Mouse (Mus musculus): ENCODE data around the gene Pabpn1l. TPM values are rescaled to one million over a fixed set of nuclear protein-coding genes. Genes with fewer than 3 reads are reported as not detected.

The Pabpn1l gene
- polyA plus RNA-seq, 1 experiment from 2014 or later = not detected

GRCm38 (mm10) chr8:122629388-122629787 is 6.8 kb upstream of the Pabpn1l start:
- Histone ChIP-seq H3K9me3 (no peaks in the 10 kb centered on the region), H3K4me3 (no peak overlapping the region), H3K36me3 (peaks cover 60% of the 10 kb centered on the region), H3K9ac (no peak overlapping the region), H3K4me1 (replicated peaks) (peaks cover 20% of the 10 kb centered on the region), H3K4me2 (no peak overlapping the region), H3K27ac (no peak overlapping the region), H3K27me3 (no peaks in the 10 kb centered on the region)
- WGBS = 19% methylated on average over 10 of the region's 10 CpGs
- ATAC-seq (ENCODE audit: low FRiP score) = no peak

GRCm38 (mm10) chr8:122626896-122627295 is 4.4 kb upstream of the Pabpn1l start:
- H3K36me3 ChIP-seq = peaks cover 35% of the 10 kb centered on the region
- H3K9me3 ChIP-seq = no peaks in the 10 kb centered on the region
- peaks cover 27% of the 10 kb centered on the region for H3K4me1 ChIP-seq (replicated peaks)
- H3K27ac ChIP-seq = no peak overlapping the region
- no peaks in the 10 kb centered on the region for H3K27me3 ChIP-seq
- no peak overlapping the region for H3K4me3 ChIP-seq
- no peak overlapping the region for H3K4me2 ChIP-seq
- ATAC-seq (ENCODE audit: low FRiP score) = no peak
- 81% methylated on average over 2 of the region's 2 CpGs for WGBS
- no peak overlapping the region for H3K9ac ChIP-seq

GRCm38 (mm10) chr8:122625811-122626210 is 3.3 kb upstream of the Pabpn1l start:
- H3K27me3 ChIP-seq = no peaks in the 10 kb centered on the region
- H3K9me3 ChIP-seq = no peaks in the 10 kb centered on the region
- H3K4me2 ChIP-seq = no peak overlapping the region
- 87% methylated on average over 9 of the region's 9 CpGs for WGBS
- no peak overlapping the region for H3K4me3 ChIP-seq
- ATAC-seq (ENCODE audit: low FRiP score) = no peak
- H3K36me3 ChIP-seq = peaks cover 31% of the 10 kb centered on the region
- H3K4me1 ChIP-seq (replicated peaks) = peaks cover 26% of the 10 kb centered on the region
- 0 out of 2 replicates have a peak overlapping the region, but pooled peaks have one; percentile 62 for H3K27ac ChIP-seq
- H3K9ac ChIP-seq = no peak overlapping the region

- Histone ChIP-seq H3K36me3 (peaks cover 21% of the 10 kb centered on the region), H3K4me1 (replicated peaks) (peaks cover 24% of the 10 kb centered on the region), H3K27ac (no peak overlapping the region), H3K4me3 (no peak overlapping the region), H3K9ac (no peak overlapping the region), H3K4me2 (no peak overlapping the region), H3K9me3 (no peaks in the 10 kb centered on the region), H3K27me3 (no peaks in the 10 kb centered on the region)
- WGBS = 73% methylated on average over 5 of the region's 5 CpGs
- no peak for ATAC-seq (ENCODE audit: low FRiP score)
Observed at GRCm38 (mm10) chr8:122624653-122625052, 2.1 kb upstream of the Pabpn1l start.

- H3K27ac ChIP-seq = 0 out of 2 replicates have a peak overlapping the region, but pooled peaks have one; percentile 4
- no peak overlapping the region; the same call in 1 of the 2 replicates for H3K9ac ChIP-seq
- WGBS = 90% methylated on average over 17 of the region's 17 CpGs
Observed at GRCm38 (mm10) chr8:122623844-122624642, 1.5 kb upstream of the Pabpn1l start.

GRCm38 (mm10) chr8:122620446-122620845 is 2.1 kb downstream of the Pabpn1l start:
- H3K27ac ChIP-seq = no peak overlapping the region
- WGBS = 54% methylated on average over 5 of the region's 5 CpGs
- ATAC-seq (ENCODE audit: low FRiP score) = no peak

More at GRCm38 (mm10) chr8:122623844-122624642, 1.5 kb upstream of the Pabpn1l start:
- no peak for ATAC-seq (ENCODE audit: low FRiP score)
- no peaks in the 10 kb centered on the region for H3K27me3 ChIP-seq
- no peak overlapping the region for H3K4me3 ChIP-seq
- H3K9me3 ChIP-seq = no peaks in the 10 kb centered on the region
- H3K36me3 ChIP-seq = peaks cover 15% of the 10 kb centered on the region
- no peak overlapping the region for H3K4me2 ChIP-seq
- H3K4me1 ChIP-seq (replicated peaks) = peaks cover 26% of the 10 kb centered on the region

GRCm38 (mm10) chr8:122618660-122619378 is 3.7 kb downstream of the Pabpn1l start:
- peak overlapping the region; percentile 2 for H3K9ac ChIP-seq
- no peak for ATAC-seq (ENCODE audit: low FRiP score)
- H3K9me3 ChIP-seq = no peaks in the 10 kb centered on the region
- 72% methylated on average over 6 of the region's 6 CpGs for WGBS
- H3K36me3 ChIP-seq = peaks cover 17% of the 10 kb centered on the region
- no peak overlapping the region for H3K27ac ChIP-seq
- no peaks in the 10 kb centered on the region for H3K27me3 ChIP-seq
- no peak overlapping the region for H3K4me3 ChIP-seq
- H3K4me2 ChIP-seq = no peak overlapping the region
- H3K4me1 ChIP-seq (replicated peaks) = peaks cover 19% of the 10 kb centered on the region

More at GRCm38 (mm10) chr8:122620446-122620845, 2.1 kb downstream of the Pabpn1l start:
- no peak overlapping the region for H3K4me2 ChIP-seq
- peaks cover 26% of the 10 kb centered on the region for H3K4me1 ChIP-seq (replicated peaks)
- no peaks in the 10 kb centered on the region for H3K27me3 ChIP-seq
- no peak overlapping the region for H3K9ac ChIP-seq
- H3K36me3 ChIP-seq = peaks cover 6% of the 10 kb centered on the region
- H3K9me3 ChIP-seq = no peaks in the 10 kb centered on the region
- no peak overlapping the region for H3K4me3 ChIP-seq

GRCm38 (mm10) chr8:122617947-122618546 is 4.5 kb downstream of the Pabpn1l start:
- 32% methylated on average over 5 of the region's 7 CpGs for WGBS
- Histone ChIP-seq H3K4me1 (replicated peaks) (peaks cover 18% of the 10 kb centered on the region), H3K36me3 (peaks cover 22% of the 10 kb centered on the region), H3K4me3 (no peak overlapping the region), H3K9me3 (no peaks in the 10 kb centered on the region), H3K27ac (peak overlapping the region; percentile 9; the same call in 1 of the 2 replicates), H3K9ac (peak overlapping the region; percentile 2; the same call in 1 of the 2 replicates), H3K4me2 (no peak overlapping the region), H3K27me3 (no peaks in the 10 kb centered on the region)
- ATAC-seq (ENCODE audit: low FRiP score) = 0 out of 2 replicates have a peak, but pooled peaks have one; percentile 29

- ATAC-seq (ENCODE audit: low FRiP score) = no peak
- H3K4me1 ChIP-seq (replicated peaks) = peaks cover 31% of the 10 kb centered on the region
- 78% methylated on average over 9 of the region's 9 CpGs for WGBS
- 0 out of 2 replicates have a peak overlapping the region, but pooled peaks have one; percentile 2 for H3K9ac ChIP-seq
- H3K36me3 ChIP-seq = peaks cover 22% of the 10 kb centered on the region
- no peak overlapping the region for H3K27ac ChIP-seq
- H3K27me3 ChIP-seq = no peaks in the 10 kb centered on the region
- H3K4me3 ChIP-seq = no peak overlapping the region
- H3K9me3 ChIP-seq = no peaks in the 10 kb centered on the region
- no peak overlapping the region for H3K4me2 ChIP-seq
Observed at GRCm38 (mm10) chr8:122616181-122616905, 6.2 kb downstream of the Pabpn1l start.

- peak; percentile 97 for ATAC-seq (ENCODE audit: low FRiP score)
- peaks cover 22% of the 10 kb centered on the region for H3K36me3 ChIP-seq
- H3K4me2 ChIP-seq = peak within 1 kb of the TSS; percentile 88
- H3K9ac ChIP-seq = peak within 1 kb of the TSS; percentile 85
- WGBS = under 1% methylated on average over 57 of the region's 57 CpGs
- H3K27me3 ChIP-seq = no peaks in the 10 kb centered on the region
- peak within 1 kb of the TSS; percentile 88 for H3K27ac ChIP-seq
- H3K9me3 ChIP-seq = no peaks in the 10 kb centered on the region
- peak within 1 kb of the TSS; percentile 77 for H3K4me3 ChIP-seq
- H3K4me1 ChIP-seq (replicated peaks) = peaks cover 24% of the 10 kb centered on the region
Observed at GRCm38 (mm10) chr8:122611295-122612133, 11.0 kb downstream of the Pabpn1l start, which contains the start of the genes Galns and Trappc2l. Galns (minus strand) TSS chr8:122611463. Trappc2l (plus strand) TSS chr8:122611640.

All from hindbrain, embryonic 13.5 days (tissue).